Mouse (Mus musculus) neural tube, embryonic 14.5 days (tissue): ENCODE results near the gene Antxr1. TPM values are rescaled to one million over a fixed set of nuclear protein-coding genes. Genes with fewer than 3 reads are reported as not detected.

Experiments used
- ATAC-seq: fragments of 200-750 bp; cut with Nextera tagmentation; 2 replicates; pipeline ENCODE4 v1.8.0; 2017; ENCODE audit warnings: low read depth, mild to moderate bottlenecking, moderate TSS enrichment, moderate library complexity
- H3K27ac ChIP-seq: fragments of 300-500 bp; sonication (generic); 2 replicates; pipeline ENCODE4 v1.5.1; 2014; ENCODE audit warnings: low read depth, mild to moderate bottlenecking, control low read depth, low read length, moderate library complexity, mixed read lengths
- H3K27me3 ChIP-seq: fragments of 300-500 bp; sonication (generic); 2 replicates; pipeline ENCODE4 v1.6.1; 2014; ENCODE audit warnings: low read length; ENCODE audit not compliant: control insufficient read depth, insufficient read depth
- H3K36me3 ChIP-seq: fragments of 300-500 bp; sonication (generic); 2 replicates; pipeline ENCODE4 v1.6.1; 2014; ENCODE audit warnings: low read length, mixed read lengths; ENCODE audit not compliant: control insufficient read depth, insufficient read depth
- H3K4me1 ChIP-seq: fragments of 300-500 bp; sonication (generic); 2 replicates; pipeline ENCODE4 v1.6.1; 2014; ENCODE audit warnings: low read length; ENCODE audit not compliant: control insufficient read depth, insufficient read depth
- H3K4me2 ChIP-seq: fragments of 300-500 bp; sonication (generic); 2 replicates; pipeline ENCODE4 v1.6.1; 2014; ENCODE audit warnings: mild to moderate bottlenecking, low read depth, low read length, control low read depth
- H3K4me3 ChIP-seq: fragments of 300-500 bp; sonication (generic); 2 replicates; pipeline ENCODE4 v1.5.1; 2014; ENCODE audit warnings: low read depth, low read length, control low read depth, mixed read lengths
- H3K9ac ChIP-seq: fragments of 300-500 bp; sonication (generic); replicated peaks from 2 replicates; pipeline ENCODE4 v1.6.1; 2014; ENCODE audit warnings: low read depth, mild to moderate bottlenecking, control low read depth, low read length, mixed read lengths
- H3K9me3 ChIP-seq: fragments of 300-500 bp; sonication (generic); 2 replicates; pipeline ENCODE4 v1.6.1; 2016; ENCODE audit warnings: low read length; ENCODE audit not compliant: control insufficient read depth
- WGBS: fragments of 180-500 bp; shearing (Covaris S2); extraction: QIAGEN DNeasy Blood & Tissue Kit; methylation state at CpG from one replicate; pipeline ENCODE4 v1.1.7; 2014; 5-methylcytosine and 5-hydroxymethylcytosine counted together
- polyA plus RNA-seq: library from polyadenylated mRNA; unstranded; fragments of >200 nt; fragmentation: Nextera tagmentation; extraction: Ambion mirVana; gene quantifications from 2 replicates; pipeline ENCODE4 v1.2.1, GENCODE M21; 2014

Antxr1 gene
- polyA plus RNA-seq, 1 experiment from 2014 or later, result 6.5 TPM

DNA sequence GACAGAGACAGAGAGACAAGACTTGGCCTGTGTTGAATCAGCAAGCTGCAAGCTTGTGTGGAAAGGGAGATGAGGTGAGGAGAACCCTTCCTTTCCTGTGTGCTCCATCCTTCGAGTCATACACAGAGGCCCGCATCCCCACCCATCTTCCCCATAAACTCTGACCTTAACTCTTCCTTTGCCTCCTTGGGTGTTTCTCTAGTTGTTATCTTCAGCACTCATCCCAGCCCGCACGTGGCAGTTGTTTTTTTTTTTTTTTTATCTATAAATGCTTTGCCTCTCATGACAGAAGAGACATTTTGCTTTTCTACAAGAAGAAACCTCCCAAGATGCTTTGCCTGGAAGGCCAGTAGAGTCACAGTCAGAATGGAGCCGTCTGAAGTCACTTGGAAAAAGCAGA lies 197.1 kb downstream of the Antxr1 start:
- Histone ChIP-seq H3K36me3 (no peaks in the 10 kb centered on the region), H3K4me1 (no peaks in the 10 kb centered on the region), H3K9ac (no peak overlapping the region), H3K4me3 (no peak overlapping the region), H3K27me3 (no peaks in the 10 kb centered on the region), H3K9me3 (no peaks in the 10 kb centered on the region), H3K4me2 (no peak overlapping the region), H3K27ac (no peak overlapping the region)
- no peak for ATAC-seq
- 96% methylated on average over 5 of the region's 5 CpGs for WGBS

- no peaks in the 10 kb centered on the region for H3K9me3 ChIP-seq
- 68% methylated on average over 12 of the region's 12 CpGs for WGBS
- H3K4me1 ChIP-seq, result no peaks in the 10 kb centered on the region
- H3K27ac ChIP-seq, result no peak overlapping the region
- H3K36me3 ChIP-seq, result no peaks in the 10 kb centered on the region
- no peak overlapping the region for H3K4me2 ChIP-seq
- ATAC-seq, result no peak
- H3K4me3 ChIP-seq, result no peak overlapping the region
- no peak overlapping the region for H3K9ac ChIP-seq
- no peaks in the 10 kb centered on the region for H3K27me3 ChIP-seq
Measured at GRCm38 (mm10) chr6:87133966-87134546, 201.6 kb downstream of the Antxr1 start.

DNA sequence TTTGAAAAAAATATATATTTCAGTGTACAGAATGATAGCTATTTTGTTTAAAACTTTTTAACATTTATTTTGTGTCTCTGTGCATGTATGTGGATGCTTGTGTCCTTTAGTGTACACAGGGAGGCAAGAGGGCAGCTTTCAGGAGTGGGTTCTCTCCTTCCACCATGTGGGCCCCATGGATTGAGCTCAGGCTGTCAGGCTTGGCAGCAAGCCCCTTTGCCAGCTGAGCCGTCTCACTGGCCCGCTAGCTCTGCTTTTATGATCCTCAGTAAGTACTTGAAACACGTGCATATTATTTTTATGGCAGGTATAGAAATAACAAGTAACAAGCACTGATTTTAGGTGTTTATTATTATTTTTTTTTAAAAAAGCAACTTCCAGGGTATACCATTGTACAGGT lies 202.1 kb downstream of the Antxr1 start:
- no peak overlapping the region for H3K4me2 ChIP-seq
- H3K36me3 ChIP-seq, result no peaks in the 10 kb centered on the region
- ATAC-seq, result no peak
- H3K9ac ChIP-seq, result no peak overlapping the region
- H3K27ac ChIP-seq, result no peak overlapping the region
- no peaks in the 10 kb centered on the region for H3K9me3 ChIP-seq
- no peaks in the 10 kb centered on the region for H3K27me3 ChIP-seq
- WGBS, result 58% methylated on average over 3 of the region's 3 CpGs
- no peaks in the 10 kb centered on the region for H3K4me1 ChIP-seq
- H3K4me3 ChIP-seq, result no peak overlapping the region

DNA sequence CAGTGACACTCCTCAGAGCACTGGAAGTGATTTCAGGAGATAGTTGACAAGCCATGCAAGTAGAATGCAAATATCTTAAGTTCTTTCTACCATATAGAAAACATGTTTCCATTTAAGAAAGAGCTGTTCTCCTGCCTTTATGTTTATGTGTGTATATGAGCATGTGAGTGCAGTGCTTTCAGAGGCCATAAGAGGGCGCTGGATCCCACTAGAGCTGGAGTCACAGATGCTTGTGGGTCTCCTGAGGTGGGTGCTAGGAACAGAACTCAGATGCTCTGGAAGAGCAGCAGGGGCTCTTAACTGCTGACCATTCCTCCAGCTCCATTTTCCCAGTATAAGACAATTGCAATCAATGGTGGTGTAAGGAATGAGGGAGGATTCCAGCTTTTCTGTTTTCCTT lies 204.5 kb downstream of the Antxr1 start:
- Histone ChIP-seq H3K9ac (no peak overlapping the region), H3K36me3 (no peaks in the 10 kb centered on the region), H3K4me2 (no peak overlapping the region), H3K4me1 (no peaks in the 10 kb centered on the region), H3K4me3 (no peak overlapping the region), H3K27me3 (no peaks in the 10 kb centered on the region), H3K9me3 (no peaks in the 10 kb centered on the region), H3K27ac (no peak overlapping the region)
- ATAC-seq, result no peak
- 62% methylated on average over 1 of the region's 1 CpGs for WGBS

- 97% methylated on average over 7 of the region's 7 CpGs for WGBS
- no peak overlapping the region for H3K4me3 ChIP-seq
- H3K4me1 ChIP-seq, result no peaks in the 10 kb centered on the region
- no peaks in the 10 kb centered on the region for H3K9me3 ChIP-seq
- H3K36me3 ChIP-seq, result no peaks in the 10 kb centered on the region
- no peak overlapping the region for H3K9ac ChIP-seq
- no peaks in the 10 kb centered on the region for H3K27me3 ChIP-seq
- H3K27ac ChIP-seq, result no peak overlapping the region
- H3K4me2 ChIP-seq, result no peak overlapping the region
- ATAC-seq, result no peak
Measured at GRCm38 (mm10) chr6:87130628-87131027, 205.0 kb downstream of the Antxr1 start.

- Histone ChIP-seq H3K36me3 (no peaks in the 10 kb centered on the region), H3K4me3 (no peak overlapping the region), H3K4me2 (no peak overlapping the region), H3K4me1 (no peaks in the 10 kb centered on the region), H3K27ac (no peak overlapping the region), H3K9me3 (no peaks in the 10 kb centered on the region), H3K27me3 (no peaks in the 10 kb centered on the region), H3K9ac (no peak overlapping the region)
- 89% methylated on average over 8 of the region's 8 CpGs for WGBS
- no peak for ATAC-seq
Measured at GRCm38 (mm10) chr6:87129861-87130260, 205.8 kb downstream of the Antxr1 start.

GRCm38 (mm10) chr6:87127049-87127753 lies 208.4 kb downstream of the Antxr1 start:
- H3K36me3 ChIP-seq, result no peaks in the 10 kb centered on the region
- H3K4me3 ChIP-seq, result no peak overlapping the region
- no peak for ATAC-seq
- H3K27me3 ChIP-seq, result no peaks in the 10 kb centered on the region
- no peak overlapping the region for H3K4me2 ChIP-seq
- WGBS, result 79% methylated on average over 8 of the region's 8 CpGs
- H3K4me1 ChIP-seq, result no peaks in the 10 kb centered on the region
- H3K9me3 ChIP-seq, result no peaks in the 10 kb centered on the region
- H3K27ac ChIP-seq, result no peak overlapping the region
- no peak overlapping the region for H3K9ac ChIP-seq

DNA sequence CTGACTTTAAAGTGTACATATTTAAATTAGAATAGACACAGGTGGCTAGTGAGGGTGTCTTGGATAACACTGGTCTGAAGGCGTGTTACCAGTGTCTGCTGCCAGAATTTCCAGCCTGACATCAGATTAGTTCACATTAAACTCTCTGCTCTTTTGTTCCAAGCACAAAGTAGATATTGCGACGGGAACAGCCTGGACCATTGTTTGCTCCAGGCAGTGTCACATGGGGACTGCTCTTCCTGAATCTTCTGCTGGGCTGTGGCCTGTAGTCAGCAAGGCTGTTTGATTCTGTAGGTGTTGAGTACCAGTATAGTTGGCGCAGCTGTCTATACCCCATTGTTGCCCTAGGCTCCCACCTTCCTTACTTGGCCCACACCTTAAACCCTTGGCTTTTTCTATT lies 211.6 kb downstream of the Antxr1 start:
- no peak for ATAC-seq
- no peak overlapping the region for H3K27ac ChIP-seq
- H3K4me2 ChIP-seq, result no peak overlapping the region
- no peaks in the 10 kb centered on the region for H3K4me1 ChIP-seq
- no peak overlapping the region for H3K9ac ChIP-seq
- no peaks in the 10 kb centered on the region for H3K27me3 ChIP-seq
- H3K9me3 ChIP-seq, result no peaks in the 10 kb centered on the region
- H3K36me3 ChIP-seq, result no peaks in the 10 kb centered on the region
- 83% methylated on average over 4 of the region's 4 CpGs for WGBS
- no peak overlapping the region for H3K4me3 ChIP-seq

- Histone ChIP-seq H3K9me3 (no peaks in the 10 kb centered on the region), H3K36me3 (no peaks in the 10 kb centered on the region), H3K27ac (no peak overlapping the region), H3K27me3 (no peaks in the 10 kb centered on the region), H3K4me3 (no peak overlapping the region), H3K4me2 (no peak overlapping the region), H3K9ac (no peak overlapping the region), H3K4me1 (no peaks in the 10 kb centered on the region)
- no peak for ATAC-seq
- 87% methylated on average over 6 of the region's 6 CpGs for WGBS
Measured at GRCm38 (mm10) chr6:87123406-87123805, 212.2 kb downstream of the Antxr1 start.
